Mouse (Mus musculus) lung, postnatal 10 days (tissue): ENCODE results near the gene Trpv3.

ENCODE experiments used
- DNase-seq: peaks from one replicate; pipeline ENCODE4 v3.0.0; 2021

Trpv3 gene

GRCm38 (mm10) chr11:73267267-73267666 is at the start of gene Trpv3:
TSS of gene Trpv3 (plus strand) at chr11:73267388.
- DNase-seq = no peak

- DNase-seq = no peak
Measured at GRCm38 (mm10) chr11:73219671-73220070, 47.5 kb upstream of the Trpv3 start.

DNA sequence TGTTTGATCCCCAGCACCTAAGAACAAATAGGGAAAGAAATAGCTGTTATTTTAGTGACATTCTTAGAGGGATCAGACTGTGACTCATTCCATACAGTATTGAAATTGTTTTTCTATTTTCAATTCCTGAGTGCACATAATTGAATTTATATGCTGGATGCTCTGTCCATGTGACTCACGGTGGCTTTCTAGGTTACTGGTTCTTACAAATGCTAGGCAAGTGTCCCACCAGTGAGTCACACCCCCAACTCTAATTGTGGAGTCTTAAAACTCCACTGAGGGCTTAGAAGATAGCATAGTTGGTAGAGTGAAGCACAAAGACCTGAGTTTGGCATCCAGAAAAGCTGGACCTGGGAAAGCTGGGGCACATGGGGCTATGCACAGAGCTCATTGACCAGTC is 46.5 kb upstream of the Trpv3 start:
- DNase-seq = no peak

GRCm38 (mm10) chr11:73222846-73223245 is 44.3 kb upstream of the Trpv3 start:
- DNase-seq = no peak

- DNase-seq = peak; percentile 65
Measured at GRCm38 (mm10) chr11:73223966-73224365, 43.2 kb upstream of the Trpv3 start.

GRCm38 (mm10) chr11:73225856-73226255 is 41.3 kb upstream of the Trpv3 start:
- DNase-seq = no peak

DNA sequence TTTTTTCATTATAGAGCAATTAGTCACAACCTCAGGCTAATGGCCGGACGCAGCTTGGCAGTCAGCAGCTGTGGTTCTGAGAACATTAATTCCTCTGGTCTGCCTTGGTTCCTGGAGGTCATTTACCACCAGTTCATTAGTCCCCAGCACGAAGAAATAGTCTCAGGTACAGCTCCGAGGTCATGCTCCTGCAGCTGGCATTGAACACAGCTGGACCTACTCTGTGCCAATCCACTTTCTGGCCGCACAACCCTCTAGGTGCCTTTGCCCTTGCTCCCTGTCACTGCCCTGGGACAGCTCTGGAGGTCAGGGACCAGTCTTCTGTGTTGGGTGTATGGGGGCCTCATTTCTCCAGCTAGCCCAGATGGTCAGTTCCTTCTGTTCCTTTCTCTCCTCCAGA is 38.3 kb upstream of the Trpv3 start:
- DNase-seq = no peak

DNA sequence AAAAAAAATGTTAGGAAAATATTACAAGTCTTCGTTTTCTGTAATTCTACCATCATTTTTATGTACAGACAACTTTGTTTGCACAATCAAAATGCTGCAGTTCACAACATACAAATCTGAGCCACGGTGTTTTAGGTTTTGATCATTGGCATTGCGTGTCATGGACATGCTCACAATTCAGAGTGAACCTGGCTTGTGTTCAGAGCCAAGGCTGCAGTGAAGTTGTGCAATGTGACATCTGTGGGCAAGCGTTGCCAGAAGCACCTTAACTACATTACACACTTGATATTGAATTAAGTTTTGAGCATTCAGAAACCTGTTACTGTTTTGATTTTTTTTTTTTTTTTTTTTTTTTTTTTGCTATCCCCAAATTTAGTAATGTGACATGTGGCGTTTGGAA is 37.1 kb upstream of the Trpv3 start:
- no peak for DNase-seq

DNA sequence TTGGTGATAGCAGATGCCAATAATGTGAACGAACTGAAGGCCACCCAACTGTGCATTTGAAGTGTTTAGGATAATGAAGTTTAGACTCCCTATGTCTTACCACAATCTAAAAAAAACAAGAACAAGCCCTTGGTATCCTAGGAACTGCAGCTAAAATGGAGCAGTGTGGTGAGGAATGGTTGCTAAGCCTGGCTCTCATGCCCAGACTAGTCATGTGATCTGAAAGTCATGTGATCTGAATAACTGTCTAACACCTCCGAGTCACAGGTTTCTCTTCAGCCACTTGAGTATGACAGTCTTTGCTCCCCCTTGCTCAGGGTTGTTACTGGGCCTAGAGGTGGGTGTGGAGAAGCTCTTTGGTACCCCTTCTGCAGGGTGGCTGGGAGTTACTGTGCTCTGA is 34.7 kb upstream of the Trpv3 start:
- no peak for DNase-seq

GRCm38 (mm10) chr11:73233992-73234391 is 33.2 kb upstream of the Trpv3 start, which contains the start of gene Trpv1:
TSS of gene Trpv1 (plus strand) at chr11:73234292.
- DNase-seq = no peak

- DNase-seq = peak; percentile 73
Measured at GRCm38 (mm10) chr11:73235990-73236701, 31.0 kb upstream of the Trpv3 start.

- DNase-seq = no peak
Measured at GRCm38 (mm10) chr11:73236731-73237130, 30.5 kb upstream of the Trpv3 start.

DNA sequence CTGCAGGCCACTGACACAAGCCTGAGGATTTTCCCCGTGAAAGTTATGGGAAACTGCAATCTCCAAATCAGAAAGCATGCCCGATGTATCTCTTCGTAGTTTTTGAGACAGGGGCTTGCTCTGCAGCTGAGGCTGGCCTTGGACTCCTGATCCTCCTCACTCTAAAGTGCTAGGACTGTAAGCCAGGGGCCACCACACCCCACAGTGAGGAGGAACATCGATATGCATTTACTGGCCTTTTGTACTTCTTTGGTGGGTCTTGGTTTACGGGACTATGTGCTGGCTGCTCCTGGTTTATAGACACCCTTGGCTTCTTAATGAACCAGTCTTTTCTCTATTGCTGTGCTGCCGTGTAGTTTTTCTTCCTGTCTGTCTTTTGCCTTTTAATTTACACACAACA is 25.0 kb upstream of the Trpv3 start:
- no peak for DNase-seq

- DNase-seq = no peak
Measured at GRCm38 (mm10) chr11:73242777-73243176, 24.4 kb upstream of the Trpv3 start.

GRCm38 (mm10) chr11:73257362-73257945 is 9.7 kb upstream of the Trpv3 start:
- DNase-seq = no peak

DNA sequence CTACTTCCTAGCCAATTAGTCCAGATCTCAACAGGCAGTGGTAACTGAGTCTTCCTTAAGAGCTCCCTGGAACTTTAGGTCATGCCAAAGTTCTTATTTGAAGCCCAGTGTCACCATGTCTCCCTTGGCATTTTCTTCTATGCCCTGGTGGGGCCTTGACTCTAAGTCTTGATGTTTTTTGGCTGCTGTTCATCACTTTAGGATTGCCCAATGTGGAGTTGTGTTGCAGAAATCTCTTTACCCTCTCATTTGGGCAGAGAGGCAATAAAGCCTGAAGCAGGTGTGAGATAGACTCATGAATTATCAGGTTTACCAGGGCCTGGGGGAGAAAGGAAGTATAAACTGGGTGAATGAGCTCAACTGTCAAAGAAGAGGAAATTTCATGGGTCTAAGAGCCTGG is 8.5 kb upstream of the Trpv3 start:
- no peak for DNase-seq

DNA sequence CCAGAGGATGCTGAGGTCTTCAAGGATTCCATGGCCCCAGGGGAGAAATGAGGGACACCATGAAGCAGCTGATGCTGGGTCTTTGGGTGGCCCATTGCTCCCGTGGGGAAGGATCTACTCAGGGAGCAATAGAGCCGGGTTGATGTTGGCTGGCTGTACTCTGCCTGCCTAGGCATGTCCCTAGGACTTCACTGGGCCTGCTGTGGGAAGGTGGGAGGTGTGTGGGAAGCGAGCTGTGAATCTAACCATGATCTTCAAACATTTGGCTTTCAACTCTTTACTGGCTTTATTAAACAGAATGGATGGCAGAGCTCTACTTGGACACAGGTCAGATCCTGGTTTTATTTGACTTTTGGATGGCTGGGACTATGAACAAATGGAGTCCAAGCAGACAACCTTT is 6.7 kb upstream of the Trpv3 start:
- no peak for DNase-seq

DNA sequence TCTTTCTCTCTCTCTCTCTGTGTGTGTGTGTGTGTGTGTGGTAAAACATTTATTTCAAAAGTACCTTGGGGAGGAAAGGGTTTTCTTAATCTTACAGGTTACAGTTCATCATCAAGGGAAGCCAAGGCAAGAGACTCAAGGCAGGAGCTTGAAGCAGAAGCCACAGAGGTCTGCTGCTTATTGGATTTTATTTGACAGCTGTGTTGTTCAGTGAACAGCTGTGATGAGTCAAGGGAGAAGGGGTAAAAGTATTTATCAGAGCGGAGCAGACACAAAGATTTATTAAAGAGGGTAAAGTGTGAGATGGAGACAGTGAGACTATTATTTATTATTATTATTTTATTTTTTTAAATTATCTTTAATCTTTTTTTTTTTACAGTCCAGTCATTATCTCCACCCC is 5.8 kb upstream of the Trpv3 start:
- DNase-seq = no peak

DNA sequence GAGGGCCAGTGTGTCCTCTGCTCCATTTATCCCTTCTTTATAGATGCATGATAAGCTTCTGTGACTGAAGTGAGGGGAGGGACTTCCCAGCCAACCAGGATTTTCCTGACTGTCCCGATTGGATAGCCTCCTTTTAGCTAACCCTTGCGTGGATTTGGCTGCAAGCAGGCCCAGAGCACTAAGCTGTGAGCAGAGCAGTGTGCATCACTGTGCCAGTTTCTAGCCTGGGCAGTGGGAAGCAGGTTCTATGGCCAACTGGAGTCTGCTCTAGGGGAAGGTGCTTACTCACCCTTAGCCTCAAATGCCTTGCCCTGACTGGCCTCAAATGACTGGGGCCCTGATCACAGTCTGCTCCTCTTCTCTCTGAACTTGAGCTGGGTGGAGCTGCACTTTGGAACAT is 7.6 kb downstream of the Trpv3 start:
- no peak for DNase-seq

DNA sequence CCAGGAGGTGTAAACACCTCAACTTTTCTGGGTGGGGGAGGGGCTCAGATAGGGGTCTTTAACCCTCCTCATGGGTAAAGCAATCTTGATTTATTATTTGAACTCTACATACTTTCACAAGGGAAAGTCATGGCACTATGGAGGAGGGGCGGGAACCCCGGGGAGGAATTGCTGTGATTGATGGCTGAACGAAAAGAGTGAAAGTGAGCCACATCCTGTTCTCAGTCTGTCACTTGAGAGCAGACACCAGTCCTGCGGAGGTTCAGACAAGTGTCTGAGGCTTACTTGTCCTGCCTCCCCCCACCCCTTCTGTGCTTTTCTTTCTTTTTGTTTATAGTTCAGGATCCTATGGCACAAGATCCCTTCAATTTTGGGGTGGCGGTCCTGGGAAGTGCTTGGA is 13.5 kb downstream of the Trpv3 start:
- peak; percentile 10 for DNase-seq

DNA sequence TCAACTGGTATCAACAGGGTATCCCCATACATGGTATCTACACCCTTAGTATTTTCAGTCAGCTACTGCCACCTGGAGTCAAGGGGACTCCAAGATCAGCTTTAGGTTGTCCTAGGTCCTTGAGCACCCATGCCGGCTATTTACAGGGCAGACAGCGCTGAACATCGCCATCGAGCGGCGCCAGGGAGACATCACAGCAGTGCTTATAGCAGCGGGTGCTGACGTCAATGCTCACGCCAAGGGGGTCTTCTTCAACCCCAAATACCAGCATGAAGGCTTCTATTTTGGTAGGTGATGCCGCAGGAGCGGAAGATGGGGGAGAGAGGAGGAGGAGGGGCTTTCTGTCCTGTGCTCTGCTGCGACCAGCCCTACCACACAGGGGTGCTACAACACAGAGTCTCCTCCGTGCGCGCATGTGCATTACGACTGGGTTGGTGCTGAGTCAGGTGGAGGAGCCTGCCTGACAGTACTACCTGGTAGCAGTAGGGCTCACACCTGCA is 14.4 kb downstream of the Trpv3 start:
- DNase-seq = peak; percentile 54

GRCm38 (mm10) chr11:73283369-73283768 is 16.2 kb downstream of the Trpv3 start:
- peak; percentile 72 for DNase-seq

DNA sequence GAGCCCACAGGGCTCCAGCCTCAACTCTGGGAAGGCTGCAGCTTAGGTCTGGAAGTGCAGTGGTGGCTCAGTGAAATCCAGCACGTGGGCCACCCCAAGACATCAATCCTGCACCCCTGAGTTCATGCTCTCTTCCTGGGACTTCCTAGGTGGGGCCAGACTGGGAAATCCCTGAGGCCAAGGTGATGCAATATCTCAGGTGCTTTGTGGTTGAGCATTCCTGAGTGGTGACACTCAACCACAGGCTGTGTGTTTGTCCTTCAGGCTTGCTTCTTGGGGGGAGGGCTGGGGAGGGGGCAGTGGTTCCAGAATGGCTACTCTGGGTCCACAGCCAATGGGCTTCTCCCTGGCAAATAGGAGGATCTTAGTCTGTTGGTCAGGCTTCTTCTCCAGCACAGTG is 16.7 kb downstream of the Trpv3 start:
- no peak for DNase-seq

DNA sequence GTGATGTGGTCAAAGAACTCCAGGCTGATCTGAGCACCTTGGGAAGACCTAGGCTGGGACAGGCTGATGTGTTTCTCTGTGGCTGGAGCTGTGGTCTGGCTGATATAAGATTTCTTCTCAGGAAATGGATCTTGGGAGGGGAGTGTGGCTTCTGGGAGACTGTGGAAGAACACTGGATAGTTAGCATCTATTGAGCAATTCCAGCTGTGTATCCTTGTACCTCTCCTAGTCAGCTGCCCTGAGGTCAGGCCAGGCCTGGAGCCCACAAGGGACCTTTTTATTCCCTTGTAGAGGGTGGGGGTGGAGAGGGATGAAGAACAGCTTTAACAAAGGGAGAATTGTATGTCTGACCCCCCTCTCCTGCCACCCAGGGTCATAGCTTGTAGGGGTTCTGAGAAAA is 17.2 kb downstream of the Trpv3 start:
- DNase-seq = no peak

GRCm38 (mm10) chr11:73289621-73290020 is 22.4 kb downstream of the Trpv3 start:
- DNase-seq = no peak
